Comparison of ENCODE assay signal across 9 mouse cellular contexts in genomic region chr9:87015938-87016294, GRCm38 (mm10). TPM values are rescaled to one million over a fixed set of nuclear protein-coding genes. Genes with fewer than 3 reads are reported as not detected.
DNase-seq lines count a peak whose midpoint lies in the region; ATAC-seq and TF ChIP-seq lines count a peak whose summit lies in the region.
"Had no signal": no experiment of that assay in that cellular context is flagged by ENCODE, and none has a peak within 500 bp of the region (broad histone marks: within the 10 kb centered on the region; RNA-seq: fewer than 3 reads in every experiment).

No protein-coding gene starts in this region.

- H3K27ac ChIP-seq in kidney, postnatal 0 days = no peak overlapping the region
- H3K27ac ChIP-seq in embryonic facial prominence, embryonic 11.5 days (replicated peaks; ENCODE audit: low read depth, low read length) = no peak overlapping the region
- H3K27ac ChIP-seq in hindbrain, embryonic 15.5 days (replicated peaks) = no peak overlapping the region
- H3K27ac ChIP-seq in midbrain, embryonic 15.5 days = peak overlapping the region; percentile 77

- H3K9me3 ChIP-seq in kidney, postnatal 0 days (replicated peaks; ENCODE audit: low read length) = no peaks in the 10 kb centered on the region
- H3K9me3 ChIP-seq in embryonic facial prominence, embryonic 11.5 days (replicated peaks; ENCODE audit: control insufficient read depth, low read length) = no peaks in the 10 kb centered on the region
- H3K9me3 ChIP-seq in hindbrain, embryonic 15.5 days = no peaks in the 10 kb centered on the region
- H3K9me3 ChIP-seq in midbrain, embryonic 15.5 days = no peaks in the 10 kb centered on the region

- H3K27me3 ChIP-seq in kidney, postnatal 0 days (ENCODE audit: insufficient read depth, low read length) = peaks cover 18% of the 10 kb centered on the region
- H3K27me3 ChIP-seq in embryonic facial prominence, embryonic 11.5 days (ENCODE audit: control insufficient read depth, insufficient read depth, low read length) = peaks cover 21% of the 10 kb centered on the region
- peaks cover 3% of the 10 kb centered on the region; the same call in 1 of the 2 replicates for H3K27me3 ChIP-seq in hindbrain, embryonic 15.5 days
- no peaks in the 10 kb centered on the region for H3K27me3 ChIP-seq in midbrain, embryonic 15.5 days (replicated peaks)

- 0 out of 2 replicates have a peak, but pooled peaks cover 5% of the 10 kb centered on the region for H3K4me1 ChIP-seq in kidney, postnatal 0 days (replicated peaks; ENCODE audit: insufficient read depth, low read length)
- no peaks in the 10 kb centered on the region; the same call in 1 of the 2 replicates for H3K4me1 ChIP-seq in embryonic facial prominence, embryonic 11.5 days (ENCODE audit: control insufficient read depth, insufficient read depth, low read length)
- H3K4me1 ChIP-seq in hindbrain, embryonic 15.5 days (replicated peaks) = peaks cover 17% of the 10 kb centered on the region
- H3K4me1 ChIP-seq in midbrain, embryonic 15.5 days = peaks cover 18% of the 10 kb centered on the region

- no peak for DNase-seq in kidney, postnatal 0 days (ENCODE audit: low spot score)
- no peak for DNase-seq in kidney, postnatal 36 days
- DNase-seq in embryonic facial prominence, embryonic 11.5 days (ENCODE audit: low spot score) = no peak
- no peak for DNase-seq in Muller cell, postnatal 12 days (ENCODE audit: inconsistent ontology term)
- no peak for DNase-seq in left cerebral cortex, postnatal 36 days (ENCODE audit: low spot score in 2 of 2)

- H3K4me3 ChIP-seq in kidney, postnatal 0 days (replicated peaks; ENCODE audit: low read depth, low read length) = peak overlapping the region; percentile 35
- H3K4me3 ChIP-seq in embryonic facial prominence, embryonic 11.5 days (ENCODE audit: low read depth, low read length) = peak overlapping the region; percentile 48
- H3K4me3 ChIP-seq in hindbrain, embryonic 15.5 days = peak overlapping the region; percentile 72
- H3K4me3 ChIP-seq in midbrain, embryonic 15.5 days = peak overlapping the region; percentile 74

- no peak overlapping the region for H3K9ac ChIP-seq in kidney, postnatal 0 days (ENCODE audit: low read depth, low read length)
- H3K9ac ChIP-seq in embryonic facial prominence, embryonic 11.5 days (replicated peaks; ENCODE audit: low read length) = peak overlapping the region; percentile 38
- H3K9ac ChIP-seq in hindbrain, embryonic 15.5 days = peak overlapping the region; percentile 73
- peak overlapping the region; percentile 82 for H3K9ac ChIP-seq in midbrain, embryonic 15.5 days

- intact Hi-C loops in left cerebral cortex, postnatal 36 days (cut with DNase I) = no loop called here

- TF ChIP-seq CTCF in kidney, postnatal 0 days (IDR thresholded peaks at IDR 0.05; ENCODE audit: low read depth) = no peak

- no peaks in the 10 kb centered on the region for H3K36me3 ChIP-seq in kidney, postnatal 0 days (ENCODE audit: insufficient read depth, low read length)
- H3K36me3 ChIP-seq in embryonic facial prominence, embryonic 11.5 days (replicated peaks; ENCODE audit: control insufficient read depth, insufficient read depth, low read depth, low read length) = no peaks in the 10 kb centered on the region
- no peaks in the 10 kb centered on the region for H3K36me3 ChIP-seq in hindbrain, embryonic 15.5 days
- H3K36me3 ChIP-seq in midbrain, embryonic 15.5 days (replicated peaks) = no peaks in the 10 kb centered on the region

- peak overlapping the region; percentile 74 for H3K4me2 ChIP-seq in kidney, postnatal 0 days (ENCODE audit: low read length)
- peak overlapping the region; percentile 84 for H3K4me2 ChIP-seq in embryonic facial prominence, embryonic 11.5 days (ENCODE audit: low read depth, low read length)
- H3K4me2 ChIP-seq in hindbrain, embryonic 15.5 days = peak overlapping the region; percentile 86
- peak overlapping the region; percentile 87 for H3K4me2 ChIP-seq in midbrain, embryonic 15.5 days

- no peak for ATAC-seq in kidney, postnatal 0 days (replicated peaks; ENCODE audit: low FRiP score, low read depth)
- ATAC-seq in embryonic facial prominence, embryonic 11.5 days (replicated peaks; ENCODE audit: insufficient number of reproducible peaks, low FRiP score, low TSS enrichment, low read depth) = peak; percentile 71
- ATAC-seq in hindbrain, embryonic 15.5 days (ENCODE audit: low FRiP score, low read depth) = peak; percentile 81
- peak; percentile 88 for ATAC-seq in midbrain, embryonic 15.5 days (replicated peaks)
- no peak for ATAC-seq in inflammation-experienced regulatory T-cells, adult 6 months
- ATAC-seq: Patski had no signal

- WGBS in kidney, postnatal 0 days = 2% methylated on average over 10 of the region's 10 CpGs
- 4% methylated on average over 10 of the region's 10 CpGs for WGBS in embryonic facial prominence, embryonic 11.5 days
- 5% methylated on average over 10 of the region's 10 CpGs for WGBS in hindbrain, embryonic 15.5 days
- WGBS in midbrain, embryonic 15.5 days = 4% methylated on average over 10 of the region's 10 CpGs

RNA-seq across cellular contexts. Expression of gene Ripply2, which starts 0.6 kb away (rescaled TPM):
- polyA plus RNA-seq in kidney, postnatal 0 days (2015; fragmentation: Nextera tagmentation; extraction: Ambion mirVana) = 6.5 and 7.2 TPM in 2 replicates
- 0.35 TPM in 1 of 2 replicates, not detected in the other for polyA plus RNA-seq in embryonic facial prominence, embryonic 11.5 days (2014; fragmentation: Nextera tagmentation; extraction: Ambion mirVana)
- 8.5 and 8.6 TPM in 2 replicates for polyA plus RNA-seq in hindbrain, embryonic 15.5 days (2015; fragmentation: Nextera tagmentation; extraction: Ambion mirVana)
- 7.6 and 9.3 TPM in 2 replicates for polyA plus RNA-seq in midbrain, embryonic 15.5 days (2015; fragmentation: Nextera tagmentation; extraction: Ambion mirVana)
- polyA plus RNA-seq in inflammation-experienced regulatory T-cells, adult 6 months (2017; shearing (Covaris generic)) = not detected
- total RNA-seq in left cerebral cortex, postnatal 36 days (2021) = 1 to 10 TPM; 9.0 TPM
- polyA plus RNA-seq: Patski had no signal

RNA-seq across cellular contexts. Expression of gene Cyb5r4, which starts 5.9 kb away (rescaled TPM):
- 79.2 and 79.3 TPM in 2 replicates for polyA plus RNA-seq in kidney, postnatal 0 days (2015; fragmentation: Nextera tagmentation; extraction: Ambion mirVana)
- 85.5 and 86.6 TPM in 2 replicates for polyA plus RNA-seq in embryonic facial prominence, embryonic 11.5 days (2014; fragmentation: Nextera tagmentation; extraction: Ambion mirVana)
- polyA plus RNA-seq in hindbrain, embryonic 15.5 days (2015; fragmentation: Nextera tagmentation; extraction: Ambion mirVana) = 58.6 and 60.1 TPM in 2 replicates
- 55.0 and 56.9 TPM in 2 replicates for polyA plus RNA-seq in midbrain, embryonic 15.5 days (2015; fragmentation: Nextera tagmentation; extraction: Ambion mirVana)
- polyA plus RNA-seq in inflammation-experienced regulatory T-cells, adult 6 months (2017; shearing (Covaris generic)) = 10 to 100 TPM; 22.9 to 44.6 (median 23.7) TPM
- total RNA-seq in left cerebral cortex, postnatal 36 days (2021) = 10 to 100 TPM; 35.0 to 43.2 TPM

Comparison
In these comparisons a context has a peak if more than half of its experiments do, and no peak if none do; other contexts are left out.
1. ATAC-seq: peak in embryonic facial prominence, embryonic 11.5 days (single experiment), hindbrain, embryonic 15.5 days (single experiment) and midbrain, embryonic 15.5 days (single experiment); none in kidney, postnatal 0 days (single experiment) and inflammation-experienced regulatory T-cells, adult 6 months (single experiment).
2. Peak in every context shown above with its lines, with median percentiles within 50 percentile points of each other: H3K4me2 ChIP-seq and H3K4me3 ChIP-seq.